Mouse (Mus musculus): Measurements from ENCODE around the gene Glcci1.

Gene Glcci1

GRCm38 (mm10) chr6:8638899-8639298, 129.5 kb downstream of the Glcci1 start:
- Histone ChIP-seq H3K4me3 (replicated peaks; ENCODE audit: low read length) (no peak overlapping the region), H3K36me3 (ENCODE audit: insufficient read depth, low read length) (no peaks in the 10 kb centered on the region), H3K4me1 (replicated peaks; ENCODE audit: low read depth, low read length) (no peaks in the 10 kb centered on the region), H3K27me3 (ENCODE audit: insufficient read depth, low read length) (no peaks in the 10 kb centered on the region), H3K9me3 (ENCODE audit: low read length) (no peaks in the 10 kb centered on the region)
- TF ChIP-seq NANOG (IDR thresholded peaks at IDR 0.05; ENCODE audit: borderline replicate concordance, low read length) (no peak), POU5F1 (IDR thresholded peaks at IDR 0.05; ENCODE audit: borderline replicate concordance, low read length) (no peak), CTCF (conservative IDR thresholded peaks at IDR 0.05; ENCODE audit: low read length) (no peak)

GRCm38 (mm10) chr6:8639526-8639925, 130.1 kb downstream of the Glcci1 start:
- 0 out of 2 replicates have a peak, but pooled peaks cover under 1% of the 10 kb centered on the region for H3K4me1 ChIP-seq (replicated peaks; ENCODE audit: low read depth, low read length)
- H3K4me3 ChIP-seq (replicated peaks; ENCODE audit: low read length): no peak overlapping the region
- H3K27me3 ChIP-seq (ENCODE audit: insufficient read depth, low read length): no peaks in the 10 kb centered on the region
- H3K36me3 ChIP-seq (ENCODE audit: insufficient read depth, low read length): no peaks in the 10 kb centered on the region
- no peak for TF ChIP-seq NANOG (IDR thresholded peaks at IDR 0.05; ENCODE audit: borderline replicate concordance, low read length)
- no peak for TF ChIP-seq CTCF (conservative IDR thresholded peaks at IDR 0.05; ENCODE audit: low read length)
- TF ChIP-seq POU5F1 (IDR thresholded peaks at IDR 0.05; ENCODE audit: borderline replicate concordance, low read length): no peak
- no peaks in the 10 kb centered on the region for H3K9me3 ChIP-seq (ENCODE audit: low read length)

GRCm38 (mm10) chr6:8640863-8641262, 131.5 kb downstream of the Glcci1 start:
- TF ChIP-seq NANOG (IDR thresholded peaks at IDR 0.05; ENCODE audit: borderline replicate concordance, low read length) (no peak), CTCF (conservative IDR thresholded peaks at IDR 0.05; ENCODE audit: low read length) (no peak), POU5F1 (IDR thresholded peaks at IDR 0.05; ENCODE audit: borderline replicate concordance, low read length) (no peak)
- H3K27me3 ChIP-seq (ENCODE audit: insufficient read depth, low read length): no peaks in the 10 kb centered on the region

DNA sequence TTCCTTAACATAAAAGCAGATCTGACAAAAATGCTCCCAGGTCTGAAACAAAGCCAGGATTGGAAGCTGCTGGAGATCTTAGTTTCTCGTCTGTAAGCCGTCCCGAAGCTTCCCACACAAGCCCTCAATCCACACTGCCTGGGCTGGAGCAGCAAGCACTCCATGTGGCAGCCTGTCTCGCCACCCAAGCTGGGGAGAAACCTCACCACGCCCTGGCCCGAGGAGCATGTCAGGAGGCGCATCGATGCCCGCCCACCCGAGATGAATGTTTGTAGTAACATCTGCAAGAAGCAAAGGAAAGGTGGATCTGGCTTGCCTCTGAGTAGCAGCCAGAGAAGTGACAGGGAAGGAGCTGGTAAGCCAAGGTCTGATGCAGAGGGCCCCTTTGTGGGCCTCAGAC, 135.3 kb downstream of the Glcci1 start:
- no peak for TF ChIP-seq NANOG (IDR thresholded peaks at IDR 0.05; ENCODE audit: borderline replicate concordance, low read length)
- TF ChIP-seq CTCF (conservative IDR thresholded peaks at IDR 0.05; ENCODE audit: low read length): no peak
- no peak for TF ChIP-seq POU5F1 (IDR thresholded peaks at IDR 0.05; ENCODE audit: borderline replicate concordance, low read length)
- Histone ChIP-seq H3K4me1 (replicated peaks; ENCODE audit: low read depth, low read length) (peaks cover 5% of the 10 kb centered on the region), H3K9me3 (ENCODE audit: low read length) (no peaks in the 10 kb centered on the region), H3K4me3 (replicated peaks; ENCODE audit: low read length) (no peak overlapping the region), H3K36me3 (ENCODE audit: insufficient read depth, low read length) (no peaks in the 10 kb centered on the region), H3K27me3 (ENCODE audit: insufficient read depth, low read length) (no peaks in the 10 kb centered on the region)

More at GRCm38 (mm10) chr6:8640863-8641262, 131.5 kb downstream of the Glcci1 start:
- Histone ChIP-seq H3K4me1 (replicated peaks; ENCODE audit: low read depth, low read length) (peaks cover 5% of the 10 kb centered on the region), H3K36me3 (ENCODE audit: insufficient read depth, low read length) (no peaks in the 10 kb centered on the region), H3K9me3 (ENCODE audit: low read length) (no peaks in the 10 kb centered on the region), H3K4me3 (replicated peaks; ENCODE audit: low read length) (no peak overlapping the region)

DNA sequence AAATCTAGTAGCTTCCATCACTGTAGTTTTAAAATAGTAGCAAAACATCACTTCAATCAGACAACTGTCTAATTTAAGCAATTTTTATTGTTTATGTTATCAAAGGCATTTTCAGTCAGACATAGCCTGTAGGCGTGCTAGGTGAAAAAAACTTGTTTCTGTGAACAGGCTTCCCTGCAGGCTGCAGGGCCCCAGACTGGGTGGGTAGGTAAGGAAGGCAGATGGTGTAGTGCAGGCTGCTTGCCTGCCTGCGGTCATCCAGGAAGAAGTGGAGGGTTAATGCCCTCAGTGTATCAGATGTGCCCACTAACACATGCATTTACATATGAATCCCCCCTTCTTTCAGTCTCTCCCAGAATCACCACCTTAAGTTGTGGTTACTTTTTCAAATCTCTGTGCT, 136.3 kb downstream of the Glcci1 start:
- Histone ChIP-seq H3K27me3 (ENCODE audit: insufficient read depth, low read length) (no peaks in the 10 kb centered on the region), H3K9me3 (ENCODE audit: low read length) (no peaks in the 10 kb centered on the region), H3K4me3 (replicated peaks; ENCODE audit: low read length) (no peak overlapping the region), H3K36me3 (ENCODE audit: insufficient read depth, low read length) (no peaks in the 10 kb centered on the region), H3K4me1 (replicated peaks; ENCODE audit: low read depth, low read length) (peaks cover 5% of the 10 kb centered on the region)
- TF ChIP-seq POU5F1 (IDR thresholded peaks at IDR 0.05; ENCODE audit: borderline replicate concordance, low read length) (no peak), NANOG (IDR thresholded peaks at IDR 0.05; ENCODE audit: borderline replicate concordance, low read length) (no peak), CTCF (conservative IDR thresholded peaks at IDR 0.05; ENCODE audit: low read length) (no peak)
